Mouse (Mus musculus): ENCODE measurements at regions not wholly inside any gene's neighbourhood (a gene's known extent, or its start where the extent isn't known, plus 50 kb on each side); places are given as distances from the start of the nearest gene placed in this dataset.

DNA sequence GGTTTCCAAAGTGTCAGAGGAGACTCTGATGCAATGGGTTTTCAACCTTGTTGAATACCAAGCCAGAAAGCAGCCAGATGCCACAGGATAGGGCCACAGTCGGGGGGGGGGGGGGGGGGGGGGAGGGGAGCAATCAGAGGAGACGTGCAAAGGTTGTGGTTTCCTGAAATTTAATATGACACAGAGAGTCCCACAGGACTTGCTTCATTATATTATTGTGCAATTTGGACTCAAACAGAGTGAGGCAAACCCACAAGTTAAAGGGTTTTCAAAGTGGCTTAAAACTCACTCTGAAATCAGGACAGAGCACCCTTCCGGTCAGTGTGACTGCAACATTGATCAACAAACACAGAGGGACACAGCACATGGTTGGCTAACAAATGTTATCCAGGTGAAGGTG lies 259.4 kb upstream of the Fn1 start:
- TF ChIP-seq CTCF (IDR thresholded peaks at IDR 0.05; ENCODE audit: borderline replicate concordance, insufficient read depth, low read length) (no peak), POLR2A (IDR thresholded peaks at IDR 0.05; ENCODE audit: low read depth, low read length) (no peak)
